Mouse (Mus musculus) olfactory bulb, adult 2 months (tissue): ENCODE data around the gene Med12.

Experiments
- CTCF ChIP-seq: fragments of 200-500 bp; IDR thresholded peaks from 2 replicates; pipeline ENCODE4 v1.5.1; 2012; ENCODE audit warnings: low read depth, mild to moderate bottlenecking, low read length, moderate library complexity; ENCODE audit not compliant: insufficient read depth
- POLR2A ChIP-seq: fragments of 200-500 bp; IDR thresholded peaks from 2 replicates; pipeline ENCODE4 v1.6.1; 2012; ENCODE audit warnings: mild to moderate bottlenecking, low read depth, low read length, moderate library complexity; ENCODE audit not compliant: insufficient read depth

GRCm38 (mm10) chrX:101346475-101346874 lies 72.6 kb downstream of the Med12 start:
- TF ChIP-seq CTCF = no peak
- TF ChIP-seq POLR2A = no peak
